Mouse (Mus musculus) hindbrain, embryonic 15.5 days (tissue): ENCODE measurements around the gene Igf1. TPM values are rescaled to one million over a fixed set of nuclear protein-coding genes. Genes with fewer than 3 reads are reported as not detected.

Experiments
- ATAC-seq: fragments of 200-750 bp; cut with Nextera tagmentation; 2 replicates; pipeline ENCODE4 v1.8.0; 2017; ENCODE audit warnings: low read depth, moderate number of reproducible peaks, moderate TSS enrichment; ENCODE audit not compliant: low FRiP score
- H3K27ac ChIP-seq: fragments of 300-500 bp; sonication (generic); replicated peaks from 2 replicates; pipeline ENCODE4 v1.5.1; 2015; ENCODE audit warnings: mild to moderate bottlenecking, inconsistent platforms
- H3K27me3 ChIP-seq: fragments of 300-500 bp; sonication (generic); 2 replicates; pipeline ENCODE4 v1.6.1; 2015; ENCODE audit warnings: control low read depth, inconsistent platforms
- H3K36me3 ChIP-seq: fragments of 300-500 bp; sonication (generic); 2 replicates; pipeline ENCODE4 v1.6.1; 2015; ENCODE audit warnings: control low read depth, inconsistent platforms
- H3K4me1 ChIP-seq: fragments of 300-500 bp; sonication (generic); replicated peaks from 2 replicates; pipeline ENCODE4 v1.6.1; 2015; ENCODE audit warnings: control low read depth, inconsistent platforms
- H3K4me2 ChIP-seq: fragments of 300-500 bp; sonication (generic); 2 replicates; pipeline ENCODE4 v1.6.1; 2015; ENCODE audit warnings: moderate library complexity, mild to moderate bottlenecking, inconsistent platforms
- H3K4me3 ChIP-seq: fragments of 300-500 bp; sonication (generic); 2 replicates; pipeline ENCODE4 v1.5.1; 2015; ENCODE audit warnings: mild to moderate bottlenecking, inconsistent platforms
- H3K9ac ChIP-seq: fragments of 300-500 bp; sonication (generic); 2 replicates; pipeline ENCODE4 v1.6.1; 2015; ENCODE audit warnings: inconsistent platforms
- H3K9me3 ChIP-seq: fragments of 300-500 bp; sonication (generic); 2 replicates; pipeline ENCODE4 v1.6.1; 2016; ENCODE audit warnings: control low read depth, inconsistent platforms
- WGBS: fragments of 180-500 bp; shearing (Covaris S2); methylation state at CpG from one replicate; pipeline ENCODE4 v1.1.7; 2015; 5-methylcytosine and 5-hydroxymethylcytosine counted together
- polyA plus RNA-seq: library from polyadenylated mRNA; unstranded; fragments of >200 nt; fragmentation: Nextera tagmentation; extraction: Ambion mirVana; gene quantifications from 2 replicates; pipeline ENCODE4 v1.2.1, GENCODE M21; 2015

Igf1 gene
- polyA plus RNA-seq, 1 experiment from 2014 or later, result 12.6 TPM

DNA sequence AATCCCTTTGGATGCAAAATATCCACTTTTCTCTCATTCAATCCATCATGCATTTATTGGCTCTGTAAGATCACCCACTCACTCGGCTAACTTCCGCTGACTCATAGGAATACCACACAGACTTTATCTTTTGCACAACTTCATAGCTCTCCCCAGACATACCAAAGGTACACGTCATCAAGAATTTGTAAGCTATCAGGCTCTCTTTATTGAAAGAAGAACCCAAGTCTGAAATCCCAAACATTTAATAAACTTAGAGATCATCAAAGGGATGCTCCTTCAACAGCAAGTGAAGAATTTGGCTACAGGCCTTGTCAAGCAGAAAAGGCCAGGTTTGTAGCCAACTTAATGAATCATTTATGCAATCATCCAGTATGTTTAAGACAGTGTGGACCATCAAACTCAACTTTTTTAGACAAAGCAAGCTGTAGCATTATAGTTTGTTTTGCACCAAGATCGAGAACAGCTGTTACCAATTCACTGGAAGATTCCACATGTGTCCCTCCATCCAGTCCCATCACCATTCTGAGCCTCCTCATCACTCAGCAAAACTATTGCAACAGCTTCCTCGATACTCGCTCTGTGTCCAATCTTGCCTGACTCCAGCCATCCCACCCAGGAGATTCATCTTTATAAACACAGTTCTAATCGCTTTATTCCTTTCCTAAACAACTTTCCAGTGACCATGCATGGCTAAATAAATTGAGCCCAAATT lies 22.2 kb downstream of the Igf1 start:
- Histone ChIP-seq H3K9me3 (no peaks in the 10 kb centered on the region), H3K27ac (no peak overlapping the region), H3K9ac (no peak overlapping the region), H3K4me2 (no peak overlapping the region), H3K4me1 (no peaks in the 10 kb centered on the region), H3K4me3 (no peak overlapping the region), H3K27me3 (no peaks in the 10 kb centered on the region), H3K36me3 (no peaks in the 10 kb centered on the region)
- no peak for ATAC-seq
- 92% methylated on average over 7 of the region's 7 CpGs for WGBS

DNA sequence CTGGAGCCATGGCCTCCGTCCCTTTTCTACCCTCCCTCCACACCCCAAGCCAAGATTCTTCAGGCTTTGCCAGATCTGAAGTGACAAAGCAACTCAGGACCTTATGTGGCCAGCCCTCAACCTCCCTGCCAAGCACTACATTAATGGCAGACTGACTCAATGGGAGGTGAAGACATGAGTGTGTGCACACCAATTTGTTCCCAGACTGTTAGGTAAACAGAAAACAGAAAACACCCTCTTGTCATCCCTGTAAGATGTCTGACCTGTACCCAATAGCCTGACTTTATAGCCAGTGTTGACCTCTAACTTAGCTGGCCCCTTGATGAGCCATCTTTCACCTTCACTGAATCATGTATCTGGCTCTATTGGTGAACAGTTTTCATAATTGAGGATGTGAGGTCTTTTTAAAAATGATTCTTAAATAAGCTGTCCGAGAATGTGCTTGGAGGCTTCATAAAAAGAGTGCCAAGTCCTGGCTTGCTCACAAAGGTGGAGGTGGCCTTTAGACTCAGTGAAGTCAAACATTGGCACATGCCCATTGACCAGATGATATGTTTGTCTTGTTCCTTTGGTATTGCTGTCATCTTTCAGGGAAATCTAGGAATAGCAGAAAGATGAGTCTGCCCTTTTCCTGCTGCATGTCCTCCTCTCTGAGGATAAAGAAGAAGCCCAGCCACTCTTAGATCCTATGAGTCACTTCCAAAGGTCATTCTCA lies 27.4 kb downstream of the Igf1 start:
- Histone ChIP-seq H3K9me3 (no peaks in the 10 kb centered on the region), H3K4me1 (no peaks in the 10 kb centered on the region), H3K4me3 (no peak overlapping the region), H3K4me2 (no peak overlapping the region), H3K27ac (no peak overlapping the region), H3K36me3 (no peaks in the 10 kb centered on the region), H3K9ac (no peak overlapping the region), H3K27me3 (no peaks in the 10 kb centered on the region)
- WGBS, result 94% methylated on average over 2 of the region's 2 CpGs
- ATAC-seq, result no peak

DNA sequence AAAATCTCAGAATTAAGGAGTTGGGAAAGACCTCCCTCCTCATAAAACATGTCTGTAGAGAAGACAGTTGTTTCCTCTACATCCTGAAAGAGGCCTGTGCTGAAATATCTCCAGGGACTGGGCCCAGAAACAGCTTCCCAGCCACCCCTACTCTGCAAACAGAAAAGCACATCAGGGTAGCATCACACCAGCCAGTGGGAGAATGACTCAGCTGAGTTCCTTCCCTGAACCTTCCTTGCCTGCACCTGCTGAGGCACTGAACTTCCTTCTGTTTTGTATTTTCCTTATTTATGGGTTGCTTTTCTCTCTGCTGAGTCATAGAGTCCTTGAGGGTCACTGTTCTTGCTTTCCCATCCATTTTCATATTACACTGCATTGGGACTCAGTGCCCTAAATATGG lies 31.8 kb downstream of the Igf1 start:
- no peaks in the 10 kb centered on the region for H3K4me1 ChIP-seq
- H3K27ac ChIP-seq, result no peak overlapping the region
- no peak overlapping the region for H3K4me3 ChIP-seq
- no peaks in the 10 kb centered on the region for H3K27me3 ChIP-seq
- no peak for ATAC-seq
- H3K4me2 ChIP-seq, result no peak overlapping the region
- H3K9ac ChIP-seq, result no peak overlapping the region
- no peaks in the 10 kb centered on the region for H3K36me3 ChIP-seq
- H3K9me3 ChIP-seq, result no peaks in the 10 kb centered on the region

DNA sequence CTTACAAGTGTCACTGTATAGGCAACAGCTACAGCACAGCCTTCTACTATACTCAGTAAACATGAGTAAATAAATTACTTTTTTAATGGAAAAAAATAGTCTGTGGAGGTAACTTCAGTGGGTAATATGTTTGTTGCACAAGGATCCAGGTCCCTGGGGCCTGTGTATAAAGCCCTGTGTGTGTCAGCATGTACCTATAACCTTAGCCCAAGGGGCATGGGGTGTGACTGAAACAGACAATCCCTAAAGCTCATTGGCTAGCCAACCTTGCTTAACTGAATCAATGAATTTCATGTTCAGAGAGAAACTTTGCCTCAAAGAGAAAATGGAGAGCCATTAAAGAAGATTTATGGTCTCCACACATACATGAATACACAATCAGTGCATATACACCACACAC lies 34.2 kb downstream of the Igf1 start:
- Histone ChIP-seq H3K4me3 (no peak overlapping the region), H3K4me2 (no peak overlapping the region), H3K4me1 (no peaks in the 10 kb centered on the region), H3K36me3 (no peaks in the 10 kb centered on the region), H3K27ac (no peak overlapping the region), H3K27me3 (no peaks in the 10 kb centered on the region), H3K9ac (no peak overlapping the region), H3K9me3 (no peaks in the 10 kb centered on the region)
- ATAC-seq, result no peak

DNA sequence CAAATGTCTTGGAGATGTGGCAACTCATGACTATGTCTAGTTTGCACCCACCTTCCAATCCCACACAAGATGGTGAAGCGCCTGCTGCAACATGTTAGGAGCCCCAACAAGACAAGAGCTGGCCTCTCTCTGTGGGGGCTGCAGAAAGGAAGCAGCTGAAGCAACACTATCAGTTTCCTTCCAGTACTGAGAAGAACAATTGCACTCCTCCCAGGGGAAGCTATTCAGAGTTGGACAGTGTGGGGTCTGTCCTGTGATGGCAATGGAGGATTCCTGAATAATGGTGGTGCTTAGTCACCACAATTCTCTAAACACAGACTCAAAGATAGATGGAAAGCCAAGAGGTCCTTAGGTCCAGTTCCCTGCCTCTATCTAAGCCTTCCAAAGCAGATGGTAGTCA lies 35.2 kb downstream of the Igf1 start:
- Histone ChIP-seq H3K9me3 (no peaks in the 10 kb centered on the region), H3K27me3 (no peaks in the 10 kb centered on the region), H3K9ac (no peak overlapping the region), H3K27ac (no peak overlapping the region), H3K36me3 (no peaks in the 10 kb centered on the region), H3K4me2 (no peak overlapping the region), H3K4me1 (no peaks in the 10 kb centered on the region), H3K4me3 (no peak overlapping the region)
- ATAC-seq, result no peak
- WGBS, result 79% methylated on average over 1 of the region's 1 CpGs

DNA sequence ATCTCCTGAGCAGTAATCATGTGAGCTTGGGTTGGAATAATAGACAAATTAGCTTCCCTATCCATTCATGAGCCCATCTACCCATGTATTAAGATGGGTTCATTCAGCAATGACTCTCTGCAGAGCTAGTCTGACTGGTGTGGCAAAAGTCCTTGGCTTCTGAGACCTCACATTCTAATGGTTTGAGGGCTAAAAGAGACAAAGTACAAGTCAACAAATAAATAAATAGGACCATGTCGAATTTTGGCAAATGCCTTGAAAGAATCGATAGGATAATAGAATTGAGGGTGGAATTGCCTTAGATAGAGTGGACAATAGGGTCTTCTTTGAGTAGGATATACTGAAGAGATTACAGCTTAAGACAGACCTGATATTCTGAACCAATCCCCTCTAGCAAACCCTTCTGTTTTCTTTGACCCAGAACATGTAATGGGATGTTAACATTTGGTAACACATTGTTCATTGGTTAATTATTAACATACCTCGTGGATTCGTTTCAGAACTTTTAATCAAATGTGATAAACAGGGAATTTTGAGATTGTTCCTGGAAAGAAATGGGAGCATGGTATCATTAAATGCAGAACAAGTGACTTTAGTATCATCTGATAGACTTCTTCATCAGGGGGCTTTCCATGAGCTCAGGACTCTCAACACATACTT lies 36.5 kb downstream of the Igf1 start:
- Histone ChIP-seq H3K36me3 (no peaks in the 10 kb centered on the region), H3K27ac (no peak overlapping the region), H3K4me1 (no peaks in the 10 kb centered on the region), H3K4me2 (no peak overlapping the region), H3K9ac (no peak overlapping the region), H3K27me3 (no peaks in the 10 kb centered on the region), H3K4me3 (no peak overlapping the region), H3K9me3 (no peaks in the 10 kb centered on the region)
- 89% methylated on average over 4 of the region's 4 CpGs for WGBS
- no peak for ATAC-seq

DNA sequence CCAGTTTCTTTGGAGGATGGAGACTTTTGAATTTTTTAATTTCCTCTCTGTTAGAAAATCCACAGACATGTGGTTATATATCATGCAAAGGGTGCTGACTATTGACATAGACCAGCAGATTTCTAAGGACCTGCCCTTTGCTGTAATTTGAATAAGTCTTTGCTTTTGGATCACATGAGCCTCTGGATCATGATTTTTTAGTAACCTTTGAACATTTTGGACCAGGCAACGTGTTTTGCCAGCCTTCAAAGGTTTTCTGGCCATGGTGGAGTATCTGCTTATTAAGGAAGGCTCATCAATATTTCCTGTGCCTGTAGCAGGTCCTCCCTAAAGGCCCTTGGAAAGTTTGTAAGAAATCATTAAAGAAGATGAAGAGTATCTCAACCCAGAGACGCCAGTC lies 37.3 kb downstream of the Igf1 start:
- ATAC-seq, result no peak
- Histone ChIP-seq H3K4me1 (no peaks in the 10 kb centered on the region), H3K9me3 (no peaks in the 10 kb centered on the region), H3K4me2 (no peak overlapping the region), H3K36me3 (no peaks in the 10 kb centered on the region), H3K27ac (no peak overlapping the region), H3K27me3 (no peaks in the 10 kb centered on the region), H3K9ac (no peak overlapping the region), H3K4me3 (no peak overlapping the region)
- 64% methylated on average over 2 of the region's 2 CpGs for WGBS

DNA sequence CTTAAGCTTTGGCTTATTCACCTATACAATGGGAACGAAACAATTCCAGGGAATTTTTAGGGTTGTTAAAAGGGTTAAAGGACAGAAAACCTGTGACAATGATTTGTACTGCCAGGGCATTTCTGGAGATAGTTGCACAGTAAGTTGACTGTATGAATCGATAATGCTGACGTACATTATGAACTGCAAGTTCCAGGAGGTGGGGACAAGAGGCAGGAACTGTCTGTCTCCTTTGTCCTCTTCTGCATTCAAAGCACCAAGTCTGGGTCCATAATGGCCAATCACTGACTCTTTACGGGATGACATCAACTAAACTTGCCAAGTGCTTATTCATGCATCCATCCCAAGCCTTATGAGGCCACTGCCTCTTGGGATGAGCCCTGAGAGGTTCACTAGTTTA lies 39.3 kb downstream of the Igf1 start:
- no peaks in the 10 kb centered on the region for H3K4me1 ChIP-seq
- no peak for ATAC-seq
- no peaks in the 10 kb centered on the region for H3K27me3 ChIP-seq
- H3K9ac ChIP-seq, result no peak overlapping the region
- H3K27ac ChIP-seq, result no peak overlapping the region
- 97% methylated on average over 4 of the region's 4 CpGs for WGBS
- H3K9me3 ChIP-seq, result no peaks in the 10 kb centered on the region
- no peak overlapping the region for H3K4me3 ChIP-seq
- H3K4me2 ChIP-seq, result no peak overlapping the region
- H3K36me3 ChIP-seq, result no peaks in the 10 kb centered on the region

DNA sequence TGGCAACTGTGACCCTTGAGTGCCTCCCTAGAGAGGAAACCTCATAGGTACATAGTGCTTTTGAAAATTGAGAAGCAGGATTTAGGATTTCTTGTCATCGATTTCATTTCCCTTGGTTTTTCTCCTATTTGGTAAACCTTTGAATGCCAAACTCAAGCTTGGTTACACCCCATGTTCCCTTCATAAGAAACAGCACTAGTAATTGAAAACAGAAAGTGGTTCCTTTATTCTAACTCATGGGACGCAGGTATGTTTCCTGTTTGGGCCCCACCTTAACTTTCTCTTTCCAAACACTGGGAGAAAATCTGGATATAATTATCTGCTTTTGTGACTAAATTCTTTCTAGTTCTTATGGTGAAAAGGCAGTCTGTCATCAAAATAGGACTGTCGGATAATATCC lies 40.8 kb downstream of the Igf1 start:
- 93% methylated on average over 3 of the region's 3 CpGs for WGBS
- ATAC-seq, result no peak

DNA sequence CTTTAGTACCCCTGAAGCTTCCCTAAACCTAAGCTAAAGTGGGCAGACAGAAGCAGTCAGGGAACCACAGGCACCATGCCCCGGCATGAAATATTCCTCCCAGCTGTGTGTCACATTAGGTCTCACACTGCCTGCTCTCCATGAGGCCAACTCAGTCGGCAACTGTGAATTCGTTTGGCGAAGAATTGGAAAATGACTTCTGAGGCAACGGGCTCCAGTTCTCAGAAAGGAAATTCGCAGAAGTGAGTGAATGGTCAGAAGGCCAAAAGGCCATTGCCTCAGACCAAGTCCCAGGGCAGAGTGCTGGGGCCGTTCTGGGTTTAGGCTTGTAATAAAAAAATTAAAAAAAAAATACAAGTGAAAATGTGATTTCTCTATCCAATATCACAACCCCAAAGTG lies 43.9 kb downstream of the Igf1 start:
- no peak for ATAC-seq
- WGBS, result 70% methylated on average over 7 of the region's 7 CpGs
- H3K27me3 ChIP-seq, result no peaks in the 10 kb centered on the region
- no peaks in the 10 kb centered on the region for H3K4me1 ChIP-seq
- H3K27ac ChIP-seq, result no peak overlapping the region
- no peak overlapping the region for H3K4me3 ChIP-seq
- no peaks in the 10 kb centered on the region for H3K9me3 ChIP-seq
- no peaks in the 10 kb centered on the region for H3K36me3 ChIP-seq
- H3K4me2 ChIP-seq, result no peak overlapping the region
- no peak overlapping the region for H3K9ac ChIP-seq

More for the DNA sequence above, 40.8 kb downstream of the Igf1 start:
- H3K36me3 ChIP-seq, result no peaks in the 10 kb centered on the region
- no peaks in the 10 kb centered on the region for H3K27me3 ChIP-seq
- no peaks in the 10 kb centered on the region for H3K4me1 ChIP-seq
- no peak overlapping the region for H3K27ac ChIP-seq
- no peak overlapping the region for H3K9ac ChIP-seq
- H3K4me2 ChIP-seq, result no peak overlapping the region
- H3K4me3 ChIP-seq, result no peak overlapping the region
- no peaks in the 10 kb centered on the region for H3K9me3 ChIP-seq

DNA sequence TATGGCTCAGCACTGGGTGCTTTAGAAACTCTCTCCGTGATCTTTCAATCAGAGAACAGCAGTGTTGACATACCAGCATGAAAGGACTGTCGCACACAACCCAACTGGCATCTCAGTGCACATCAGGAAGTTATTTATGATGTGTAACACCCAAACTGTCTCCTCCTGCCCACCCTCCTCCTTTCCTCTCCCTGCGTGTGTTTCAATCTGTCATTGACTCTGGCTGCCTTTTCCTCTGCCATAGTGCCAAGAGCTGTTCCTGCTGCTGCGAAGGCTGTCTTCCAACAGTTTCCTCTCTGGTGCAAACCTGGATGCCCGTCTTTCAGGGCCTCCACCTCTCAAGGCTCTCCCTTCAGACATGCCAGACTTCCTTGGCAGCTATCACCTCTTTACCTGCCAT lies 46.3 kb downstream of the Igf1 start:
- Histone ChIP-seq H3K4me2 (no peak overlapping the region), H3K9me3 (no peaks in the 10 kb centered on the region), H3K9ac (no peak overlapping the region), H3K27ac (no peak overlapping the region), H3K4me3 (no peak overlapping the region), H3K4me1 (no peaks in the 10 kb centered on the region), H3K27me3 (no peaks in the 10 kb centered on the region), H3K36me3 (no peaks in the 10 kb centered on the region)
- ATAC-seq, result no peak
- 63% methylated on average over 5 of the region's 5 CpGs for WGBS

DNA sequence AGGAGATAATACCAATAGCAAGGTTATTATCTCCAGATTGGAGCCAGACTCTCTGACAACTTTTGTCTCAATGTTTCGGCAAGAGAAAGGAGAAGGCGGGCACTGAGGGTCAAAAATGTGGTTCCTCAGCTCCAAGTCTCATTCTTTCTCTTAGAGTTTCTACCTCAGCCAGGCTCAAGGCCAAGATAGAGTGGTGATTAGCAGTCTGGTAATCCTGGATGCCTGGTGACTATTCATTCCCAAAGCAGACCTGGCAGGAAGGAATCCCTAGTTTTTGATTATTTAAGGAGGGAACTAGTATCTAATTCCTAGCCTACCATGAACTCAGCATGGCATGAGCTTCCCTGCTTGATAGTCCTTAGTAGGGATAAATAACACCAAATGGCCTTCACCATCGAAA lies 47.0 kb downstream of the Igf1 start:
- no peak overlapping the region for H3K4me3 ChIP-seq
- H3K4me2 ChIP-seq, result no peak overlapping the region
- H3K27ac ChIP-seq, result no peak overlapping the region
- H3K9me3 ChIP-seq, result no peaks in the 10 kb centered on the region
- H3K9ac ChIP-seq, result no peak overlapping the region
- no peaks in the 10 kb centered on the region for H3K36me3 ChIP-seq
- ATAC-seq, result no peak
- H3K27me3 ChIP-seq, result no peaks in the 10 kb centered on the region
- H3K4me1 ChIP-seq, result no peaks in the 10 kb centered on the region
- WGBS, result 77% methylated on average over 3 of the region's 3 CpGs
